Mouse (Mus musculus) MEL (cell line): Measurements from ENCODE around the gene Wdr37.
"Not testable (repeated sequence)": the region's sequence is repeated elsewhere in the genome, so short reads cannot be mapped to it uniquely, and the experiment has no call there.

Experiments used
- CHD2 ChIP-seq: IDR thresholded peaks from 2 replicates; pipeline ENCODE4 v1.6.1; 2011; ENCODE audit warnings: low read length, improper control_type of control experiment
- CTCF ChIP-seq, 3 experiments: IDR thresholded peaks in 2 of 3; conservative IDR thresholded peaks in 1 of 3; 2 replicates each; pipeline ENCODE4 v1.5.1; 2011 to 2012; ENCODE audit warnings: low read length in 3 of 3, low read depth in 2 of 3, mild to moderate bottlenecking in 2 of 3, improper control_type of control experiment in 1 of 3, inconsistent platforms in 1 of 3, mixed read lengths in 1 of 3, moderate library complexity in 1 of 3; ENCODE audit not compliant: control insufficient read depth in 1 of 3, insufficient read depth in 1 of 3, poor library complexity in 1 of 3, severe bottlenecking in 1 of 3
- EP300 ChIP-seq, 2 experiments: IDR thresholded peaks; 2 replicates each; pipeline ENCODE4 v1.6.1; 2011; ENCODE audit warnings: improper control_type of control experiment in 2 of 2, low read length in 2 of 2, low read depth in 1 of 2, mild to moderate bottlenecking in 1 of 2
- MXI1 ChIP-seq: IDR thresholded peaks from 2 replicates; pipeline ENCODE4 v1.6.1; 2011; ENCODE audit warnings: mild to moderate bottlenecking, low read depth, low read length, improper control_type of control experiment
- NELFE ChIP-seq: IDR thresholded peaks from 2 replicates; pipeline ENCODE4 v1.6.1; 2011; ENCODE audit warnings: low read depth, low read length, improper control_type of control experiment
- POLR2AphosphoS5 ChIP-seq: IDR thresholded peaks from 2 replicates; pipeline ENCODE4 v1.6.1; 2012; ENCODE audit warnings: low read depth, borderline replicate concordance, mild to moderate bottlenecking, inconsistent platforms, low read length, moderate library complexity, mixed read lengths
- TBP ChIP-seq: IDR thresholded peaks from 2 replicates; pipeline ENCODE4 v1.8.0; 2011; ENCODE audit warnings: low read depth, low read length, improper control_type of control experiment

GRCm38 (mm10) chr13:8841846-8842245 is 29.9 kb downstream of the Wdr37 start:
- not testable (repeated sequence) for TF ChIP-seq CTCF (IDR thresholded peaks at IDR 0.05 in 2 of 3, conservative IDR thresholded peaks at IDR 0.05 in 1 of 3; ENCODE audit: control insufficient read depth in 1 of 3, insufficient read depth in 1 of 3, low read depth in 2 of 3, low read length in 3 of 3, poor library complexity in 1 of 3, severe bottlenecking in 1 of 3); EP300 (IDR thresholded peaks at IDR 0.05; ENCODE audit: low read depth in 1 of 2, low read length in 2 of 2); NELFE; MXI1; POLR2AphosphoS5; TBP; CHD2
